Mouse (Mus musculus): ENCODE results near the gene Actl11. TPM values are rescaled to one million over a fixed set of nuclear protein-coding genes. Genes with fewer than 3 reads are reported as not detected.

Gene Actl11
- polyA plus RNA-seq, 1 experiment: 0.05 TPM

- Histone ChIP-seq H3K36me3 (ENCODE audit: control insufficient read depth, insufficient read depth, low read length) (no peaks in the 10 kb centered on the region), H3K4me3 (ENCODE audit: insufficient read depth, low read depth, low read length) (no peak overlapping the region), H3K27ac (ENCODE audit: insufficient read depth, low read depth, low read length) (no peak overlapping the region), H3K4me1 (ENCODE audit: control insufficient read depth, insufficient read depth, low read length) (no peaks in the 10 kb centered on the region), H3K27me3 (replicated peaks; ENCODE audit: control insufficient read depth, insufficient read depth, low read length) (peaks cover 5% of the 10 kb centered on the region; the same call in 1 of the 2 replicates)
- TF ChIP-seq CTCF (conservative IDR thresholded peaks at IDR 0.05; ENCODE audit: insufficient read depth, insufficient read length, low read depth, low read length): no peak
- TF ChIP-seq POLR2A (IDR thresholded peaks at IDR 0.05; ENCODE audit: low read depth, low read length): no peak
- DNase-seq: no peak
- 73% methylated on average over 11 of the region's 11 CpGs for WGBS
Measured at GRCm38 (mm10) chr9:107934146-107934545, 5.9 kb downstream of the Actl11 start.

GRCm38 (mm10) chr9:107935374-107935773 lies 7.1 kb downstream of the Actl11 start, which contains the start of gene Camkv:
Camkv (plus strand) TSS chr9:107935674.
- no peak for DNase-seq
- 47% methylated on average over 2 of the region's 3 CpGs for WGBS
- no peaks in the 10 kb centered on the region for H3K4me1 ChIP-seq (ENCODE audit: control insufficient read depth, insufficient read depth, low read length)
- H3K27ac ChIP-seq (ENCODE audit: insufficient read depth, low read depth, low read length): no peak within 1 kb of the TSS
- H3K36me3 ChIP-seq (ENCODE audit: control insufficient read depth, insufficient read depth, low read length): no peaks in the 10 kb centered on the region
- peaks cover 5% of the 10 kb centered on the region; the same call in 1 of the 2 replicates for H3K27me3 ChIP-seq (replicated peaks; ENCODE audit: control insufficient read depth, insufficient read depth, low read length)
- TF ChIP-seq POLR2A (IDR thresholded peaks at IDR 0.05; ENCODE audit: low read depth, low read length): no peak
- no peak for TF ChIP-seq CTCF (conservative IDR thresholded peaks at IDR 0.05; ENCODE audit: insufficient read depth, insufficient read length, low read depth, low read length)
- no peak within 1 kb of the TSS for H3K4me3 ChIP-seq (ENCODE audit: insufficient read depth, low read depth, low read length)

GRCm38 (mm10) chr9:107935790-107936214 lies 7.5 kb downstream of the Actl11 start:
- no peaks in the 10 kb centered on the region for H3K4me1 ChIP-seq (ENCODE audit: control insufficient read depth, insufficient read depth, low read length)
- peaks cover 5% of the 10 kb centered on the region; the same call in 1 of the 2 replicates for H3K27me3 ChIP-seq (replicated peaks; ENCODE audit: control insufficient read depth, insufficient read depth, low read length)
- no peaks in the 10 kb centered on the region for H3K36me3 ChIP-seq (ENCODE audit: control insufficient read depth, insufficient read depth, low read length)
- H3K27ac ChIP-seq (ENCODE audit: insufficient read depth, low read depth, low read length): no peak overlapping the region
- WGBS: 2% methylated on average over 40 of the region's 41 CpGs
- TF ChIP-seq CTCF (conservative IDR thresholded peaks at IDR 0.05; ENCODE audit: insufficient read depth, insufficient read length, low read depth, low read length) (no peak), POLR2A (IDR thresholded peaks at IDR 0.05; ENCODE audit: low read depth, low read length) (no peak)
- DNase-seq: no peak
- no peak overlapping the region for H3K4me3 ChIP-seq (ENCODE audit: insufficient read depth, low read depth, low read length)

GRCm38 (mm10) chr9:107936215-107936822 lies 8.1 kb downstream of the Actl11 start:
- 9% methylated on average over 29 of the region's 29 CpGs for WGBS
- no peaks in the 10 kb centered on the region for H3K36me3 ChIP-seq (ENCODE audit: control insufficient read depth, insufficient read depth, low read length)
- H3K4me3 ChIP-seq (ENCODE audit: insufficient read depth, low read depth, low read length): no peak overlapping the region
- H3K27me3 ChIP-seq (replicated peaks; ENCODE audit: control insufficient read depth, insufficient read depth, low read length): peaks cover 5% of the 10 kb centered on the region; the same call in 1 of the 2 replicates
- TF ChIP-seq POLR2A (IDR thresholded peaks at IDR 0.05; ENCODE audit: low read depth, low read length) (no peak), CTCF (conservative IDR thresholded peaks at IDR 0.05; ENCODE audit: insufficient read depth, insufficient read length, low read depth, low read length) (no peak)
- no peaks in the 10 kb centered on the region for H3K4me1 ChIP-seq (ENCODE audit: control insufficient read depth, insufficient read depth, low read length)
- no peak for DNase-seq
- no peak overlapping the region for H3K27ac ChIP-seq (ENCODE audit: insufficient read depth, low read depth, low read length)

GRCm38 (mm10) chr9:107936831-107937230 lies 8.6 kb downstream of the Actl11 start:
- WGBS: 41% methylated on average over 3 of the region's 3 CpGs
- Histone ChIP-seq H3K27me3 (replicated peaks; ENCODE audit: control insufficient read depth, insufficient read depth, low read length) (peaks cover 5% of the 10 kb centered on the region; the same call in 1 of the 2 replicates), H3K4me1 (ENCODE audit: control insufficient read depth, insufficient read depth, low read length) (no peaks in the 10 kb centered on the region), H3K4me3 (ENCODE audit: insufficient read depth, low read depth, low read length) (no peak overlapping the region), H3K36me3 (ENCODE audit: control insufficient read depth, insufficient read depth, low read length) (no peaks in the 10 kb centered on the region), H3K27ac (ENCODE audit: insufficient read depth, low read depth, low read length) (no peak overlapping the region)
- no peak for DNase-seq
- TF ChIP-seq POLR2A (IDR thresholded peaks at IDR 0.05; ENCODE audit: low read depth, low read length) (no peak), CTCF (conservative IDR thresholded peaks at IDR 0.05; ENCODE audit: insufficient read depth, insufficient read length, low read depth, low read length) (no peak)

- H3K27me3 ChIP-seq (replicated peaks; ENCODE audit: control insufficient read depth, insufficient read depth, low read length): no peaks in the 10 kb centered on the region
- no peak overlapping the region for H3K27ac ChIP-seq (ENCODE audit: insufficient read depth, low read depth, low read length)
- 84% methylated on average over 31 of the region's 31 CpGs for WGBS
- H3K4me1 ChIP-seq (ENCODE audit: control insufficient read depth, insufficient read depth, low read length): no peaks in the 10 kb centered on the region
- DNase-seq: no peak
- H3K4me3 ChIP-seq (ENCODE audit: insufficient read depth, low read depth, low read length): no peak overlapping the region
- H3K36me3 ChIP-seq (ENCODE audit: control insufficient read depth, insufficient read depth, low read length): no peaks in the 10 kb centered on the region
- TF ChIP-seq CTCF (conservative IDR thresholded peaks at IDR 0.05; ENCODE audit: insufficient read depth, insufficient read length, low read depth, low read length) (no peak), POLR2A (IDR thresholded peaks at IDR 0.05; ENCODE audit: low read depth, low read length) (no peak)
Measured at GRCm38 (mm10) chr9:107947241-107948194, 19.2 kb downstream of the Actl11 start.
